Mouse (Mus musculus) forebrain, embryonic 10.5 days (tissue): ENCODE data around the gene Garnl3. TPM values are rescaled to one million over a fixed set of nuclear protein-coding genes. Genes with fewer than 3 reads are reported as not detected.
A peak's percentile ranks its signal among the peaks of the same experiment; 100 is the strongest.

Experiments
- DNase-seq: peaks from one replicate; pipeline ENCODE4 v3.0.0-alpha.2; 2017; ENCODE audit warnings: low spot score; ENCODE audit errors: extremely low spot score
- H3K27ac ChIP-seq: fragments of 300-500 bp; sonication (generic); 2 replicates; pipeline ENCODE4 v1.5.1; 2016; ENCODE audit warnings: mild to moderate bottlenecking
- H3K27me3 ChIP-seq: fragments of 300-500 bp; sonication (generic); 2 replicates; pipeline ENCODE4 v1.6.1; 2016; ENCODE audit warnings: mild to moderate bottlenecking; ENCODE audit not compliant: poor library complexity, severe bottlenecking
- H3K36me3 ChIP-seq: fragments of 300-500 bp; sonication (generic); replicated peaks from 2 replicates; pipeline ENCODE4 v1.6.1; 2016; ENCODE audit warnings: mild to moderate bottlenecking, moderate library complexity
- H3K4me1 ChIP-seq: fragments of 300-500 bp; sonication (generic); 2 replicates; pipeline ENCODE4 v1.6.1; 2016
- H3K4me3 ChIP-seq: fragments of 300-500 bp; sonication (generic); 2 replicates; pipeline ENCODE4 v1.5.1; 2016; ENCODE audit warnings: mild to moderate bottlenecking, moderate library complexity
- H3K9me3 ChIP-seq: fragments of 300-500 bp; sonication (generic); 2 replicates; pipeline ENCODE4 v1.6.1; 2016; ENCODE audit warnings: mild to moderate bottlenecking, moderate library complexity
- WGBS: fragments of 180-500 bp; shearing (Covaris S2); methylation state at CpG from one replicate; pipeline ENCODE4 v1.1.7; 2016; 5-methylcytosine and 5-hydroxymethylcytosine counted together
- polyA plus RNA-seq: library from polyadenylated mRNA; unstranded; fragments of >200 nt; fragmentation: Nextera tagmentation; extraction: Ambion mirVana; gene quantifications from 2 replicates; pipeline ENCODE4 v1.2.1, GENCODE M21; 2016

Garnl3 gene
- polyA plus RNA-seq, 1 experiment from 2014 or later = 9.1 TPM

DNA sequence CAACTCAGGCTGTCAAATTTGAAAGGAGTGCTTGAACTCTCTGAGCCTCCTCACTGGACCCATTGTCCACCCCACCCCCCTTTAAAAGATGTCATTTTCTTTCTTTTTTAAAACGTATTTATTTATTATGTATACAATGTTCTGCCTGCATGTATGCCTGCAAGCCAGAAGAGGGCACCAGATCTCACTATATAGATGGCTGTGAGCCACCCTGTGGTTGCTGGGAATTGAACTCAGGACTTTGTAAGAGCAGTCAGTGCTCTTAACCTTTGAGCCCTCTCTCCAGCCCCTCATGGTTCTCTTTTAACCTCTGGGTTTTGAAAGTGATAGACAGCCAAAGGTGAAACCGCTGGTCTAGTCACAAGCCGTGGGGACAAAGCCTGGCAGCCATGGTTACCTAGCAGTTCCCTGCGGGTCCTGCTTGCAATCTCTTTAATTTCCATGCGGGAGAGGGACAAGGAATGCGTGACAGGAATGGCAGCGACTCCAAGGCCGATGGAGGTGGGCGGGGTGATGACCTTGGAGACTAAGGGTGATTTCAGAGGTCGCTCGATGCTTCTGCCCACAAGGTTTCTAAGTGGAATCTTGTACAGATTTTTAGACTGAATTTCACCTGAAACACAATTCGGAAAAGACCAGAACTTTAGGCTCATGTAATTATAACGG, 141.2 kb downstream of the Garnl3 start:
- no peaks in the 10 kb centered on the region for H3K9me3 ChIP-seq
- no peaks in the 10 kb centered on the region for H3K36me3 ChIP-seq
- no peaks in the 10 kb centered on the region for H3K4me1 ChIP-seq
- DNase-seq = no peak
- WGBS = 61% methylated on average over 13 of the region's 13 CpGs
- no peaks in the 10 kb centered on the region for H3K27me3 ChIP-seq
- no peak overlapping the region for H3K4me3 ChIP-seq
- no peak overlapping the region for H3K27ac ChIP-seq

GRCm38 (mm10) chr2:32989376-32989775, 142.1 kb downstream of the Garnl3 start:
- Histone ChIP-seq H3K27ac (no peak overlapping the region), H3K36me3 (no peaks in the 10 kb centered on the region), H3K27me3 (no peaks in the 10 kb centered on the region), H3K4me3 (no peak overlapping the region), H3K9me3 (no peaks in the 10 kb centered on the region), H3K4me1 (no peaks in the 10 kb centered on the region)
- no peak for DNase-seq
- 88% methylated on average over 3 of the region's 3 CpGs for WGBS

DNA sequence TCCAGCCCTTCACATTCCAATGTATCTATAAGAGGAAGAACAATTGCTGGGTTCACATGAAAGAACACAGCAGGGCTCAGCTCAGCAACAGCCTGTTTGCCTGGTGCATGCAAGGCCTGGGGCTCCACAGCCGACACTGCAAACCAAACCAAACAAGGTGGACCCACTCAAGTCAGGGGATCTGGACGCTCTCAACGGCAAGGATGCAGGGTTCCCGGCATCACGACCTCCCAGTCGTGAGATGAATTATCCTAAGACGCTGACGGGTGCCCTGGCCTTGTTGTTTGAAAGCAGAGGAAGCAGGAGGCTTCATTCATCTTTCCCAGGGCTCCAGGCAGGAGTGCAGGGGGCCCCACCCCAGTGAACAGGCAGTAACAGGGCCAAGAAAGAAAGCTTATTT, 145.6 kb downstream of the Garnl3 start:
- peaks cover 3% of the 10 kb centered on the region; the same call in 1 of the 2 replicates for H3K27me3 ChIP-seq
- no peaks in the 10 kb centered on the region for H3K9me3 ChIP-seq
- no peak overlapping the region for H3K27ac ChIP-seq
- 81% methylated on average over 8 of the region's 8 CpGs for WGBS
- no peaks in the 10 kb centered on the region for H3K36me3 ChIP-seq
- H3K4me1 ChIP-seq = peaks cover 19% of the 10 kb centered on the region
- no peak for DNase-seq
- no peak overlapping the region for H3K4me3 ChIP-seq

GRCm38 (mm10) chr2:32983617-32984016, 147.8 kb downstream of the Garnl3 start:
- Histone ChIP-seq H3K4me3 (no peak overlapping the region), H3K27me3 (peaks cover 7% of the 10 kb centered on the region; the same call in 1 of the 2 replicates), H3K27ac (no peak overlapping the region), H3K9me3 (no peaks in the 10 kb centered on the region), H3K36me3 (no peaks in the 10 kb centered on the region), H3K4me1 (peaks cover 24% of the 10 kb centered on the region)
- no peak for DNase-seq
- 59% methylated on average over 6 of the region's 6 CpGs for WGBS

GRCm38 (mm10) chr2:32982700-32983099, 148.8 kb downstream of the Garnl3 start:
- Histone ChIP-seq H3K4me1 (peaks cover 24% of the 10 kb centered on the region), H3K27ac (no peak overlapping the region), H3K9me3 (no peaks in the 10 kb centered on the region), H3K36me3 (no peaks in the 10 kb centered on the region), H3K27me3 (peaks cover 7% of the 10 kb centered on the region; the same call in 1 of the 2 replicates), H3K4me3 (peak overlapping the region; percentile 78)
- DNase-seq = no peak
- 3% methylated on average over 4 of the region's 4 CpGs for WGBS

DNA sequence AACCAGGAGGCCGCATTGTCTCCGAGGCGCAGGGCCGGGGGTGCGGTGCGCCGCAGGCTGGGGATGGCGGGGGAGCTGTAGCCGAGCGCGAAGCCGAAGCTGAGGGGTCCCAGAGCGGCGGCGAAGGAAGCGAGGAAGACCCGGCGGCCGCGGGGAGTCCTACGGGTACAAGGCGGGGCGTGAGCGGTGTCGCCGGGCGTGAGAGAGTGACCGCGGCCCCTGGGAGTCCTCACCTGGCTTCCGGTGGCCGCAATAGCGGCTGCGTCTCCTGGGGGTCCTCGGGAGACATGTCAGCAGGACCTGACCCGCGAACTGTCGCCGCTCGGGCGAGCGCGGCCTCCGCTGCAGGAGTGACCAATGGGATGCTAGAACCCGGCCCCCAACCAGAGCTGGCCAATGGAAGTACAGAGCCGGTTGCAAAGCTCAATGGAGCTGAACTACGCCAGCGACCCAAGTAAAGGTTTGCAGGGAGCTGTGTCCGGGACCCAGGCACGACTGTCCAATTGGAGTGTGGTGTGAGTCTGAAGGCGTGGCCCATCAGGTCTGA, 149.7 kb downstream of the Garnl3 start, which contains the start of gene Slc2a8:
Gene Slc2a8 (minus strand): TSS at position 359 of the 547 bp plus-strand sequence.
- no peaks in the 10 kb centered on the region for H3K9me3 ChIP-seq
- peaks cover 7% of the 10 kb centered on the region; the same call in 1 of the 2 replicates for H3K27me3 ChIP-seq
- peak within 1 kb of the TSS; percentile 86 for H3K27ac ChIP-seq
- H3K4me3 ChIP-seq = peak within 1 kb of the TSS; percentile 78
- under 1% methylated on average over 50 of the region's 50 CpGs for WGBS
- H3K4me1 ChIP-seq = peaks cover 24% of the 10 kb centered on the region
- peak; percentile 95 for DNase-seq
- H3K36me3 ChIP-seq = no peaks in the 10 kb centered on the region

- H3K4me1 ChIP-seq = peaks cover 24% of the 10 kb centered on the region
- H3K4me3 ChIP-seq = peak overlapping the region; percentile 78
- no peak for DNase-seq
- WGBS = 1% methylated on average over 23 of the region's 23 CpGs
- H3K27me3 ChIP-seq = peaks cover 7% of the 10 kb centered on the region; the same call in 1 of the 2 replicates
- H3K27ac ChIP-seq = peak overlapping the region; percentile 86
- H3K36me3 ChIP-seq = 0 out of 2 replicates have a peak, but pooled peaks cover under 1% of the 10 kb centered on the region
- H3K9me3 ChIP-seq = no peaks in the 10 kb centered on the region
These were observed 150.2 kb downstream of the Garnl3 start for GRCm38 (mm10) chr2:32981281-32981680.

DNA sequence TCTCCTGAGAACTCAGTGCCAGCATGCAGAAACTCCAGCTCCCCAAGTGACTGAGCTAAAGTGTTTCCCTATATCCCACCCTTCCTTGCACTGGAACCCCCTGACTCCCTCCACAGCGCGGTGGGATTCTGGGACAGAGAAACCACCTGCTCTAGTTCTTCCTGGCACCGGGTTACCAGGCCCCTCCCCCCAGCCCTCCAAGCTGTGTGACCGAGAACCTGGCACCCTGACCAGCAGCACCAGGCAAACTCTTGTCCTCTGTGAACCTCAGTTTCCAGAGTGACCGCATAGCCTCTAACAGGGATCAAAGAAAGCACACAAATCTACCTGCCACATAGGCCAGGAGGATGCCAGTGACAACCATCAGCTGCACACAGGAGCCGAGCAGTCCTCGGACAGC, 151.8 kb downstream of the Garnl3 start:
- Histone ChIP-seq H3K4me1 (peaks cover 27% of the 10 kb centered on the region), H3K27me3 (peaks cover 7% of the 10 kb centered on the region; the same call in 1 of the 2 replicates), H3K36me3 (peaks cover 11% of the 10 kb centered on the region), H3K9me3 (no peaks in the 10 kb centered on the region), H3K4me3 (no peak overlapping the region), H3K27ac (no peak overlapping the region)
- 88% methylated on average over 7 of the region's 7 CpGs for WGBS
- DNase-seq = no peak

GRCm38 (mm10) chr2:32978675-32979074, 152.8 kb downstream of the Garnl3 start:
- no peak overlapping the region for H3K27ac ChIP-seq
- WGBS = 85% methylated on average over 3 of the region's 3 CpGs
- no peak for DNase-seq
- peaks cover 21% of the 10 kb centered on the region for H3K36me3 ChIP-seq
- peaks cover 27% of the 10 kb centered on the region for H3K4me1 ChIP-seq
- no peaks in the 10 kb centered on the region for H3K9me3 ChIP-seq
- H3K4me3 ChIP-seq = no peak overlapping the region
- peaks cover 7% of the 10 kb centered on the region; the same call in 1 of the 2 replicates for H3K27me3 ChIP-seq

DNA sequence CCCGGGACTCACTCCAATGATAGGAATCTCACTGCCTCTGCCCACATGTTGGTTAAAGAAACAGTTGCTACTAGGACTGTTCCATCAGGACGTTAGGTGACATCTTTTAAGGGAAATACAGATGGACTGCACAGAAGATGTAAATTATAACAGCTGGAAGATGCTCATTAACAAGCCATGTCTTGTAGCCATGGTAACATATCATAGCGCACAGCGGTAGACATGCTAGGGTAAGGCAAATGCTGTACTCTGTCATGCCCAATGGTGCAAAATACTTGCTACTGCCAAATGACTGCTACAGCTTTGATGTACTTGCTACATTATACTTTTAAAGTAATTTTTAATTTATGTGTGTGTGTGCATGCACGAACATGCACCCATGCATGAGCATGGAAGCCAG, 154.3 kb downstream of the Garnl3 start:
- peaks cover 17% of the 10 kb centered on the region for H3K4me1 ChIP-seq
- H3K4me3 ChIP-seq = no peak overlapping the region
- H3K27ac ChIP-seq = no peak overlapping the region
- peaks cover 7% of the 10 kb centered on the region; the same call in 1 of the 2 replicates for H3K27me3 ChIP-seq
- 90% methylated on average over 5 of the region's 5 CpGs for WGBS
- no peak for DNase-seq
- H3K36me3 ChIP-seq = peaks cover 30% of the 10 kb centered on the region
- no peaks in the 10 kb centered on the region for H3K9me3 ChIP-seq

DNA sequence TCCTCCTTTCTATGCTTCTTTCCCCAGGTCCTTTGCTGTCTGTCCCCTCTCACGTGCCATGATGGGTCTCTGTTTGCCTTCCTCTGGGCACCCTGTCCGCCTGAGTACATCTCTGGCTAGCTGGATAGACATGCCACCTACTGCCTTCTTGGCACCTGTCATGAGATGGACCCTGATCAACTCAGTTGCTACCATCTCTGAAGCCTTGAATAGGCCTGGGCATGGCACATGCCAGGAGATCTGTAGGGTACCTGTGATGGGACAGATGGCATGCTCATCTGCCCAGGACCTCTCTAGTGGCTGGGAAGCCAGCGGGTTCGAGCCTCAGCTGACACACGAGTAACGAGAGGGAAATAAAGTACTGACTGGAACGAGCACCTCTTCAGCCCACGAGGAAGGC, 157.2 kb downstream of the Garnl3 start:
- no peak overlapping the region for H3K4me3 ChIP-seq
- H3K4me1 ChIP-seq = peaks cover 10% of the 10 kb centered on the region
- H3K36me3 ChIP-seq = peaks cover 30% of the 10 kb centered on the region
- 92% methylated on average over 8 of the region's 8 CpGs for WGBS
- no peak for DNase-seq
- H3K27me3 ChIP-seq = no peaks in the 10 kb centered on the region
- no peaks in the 10 kb centered on the region for H3K9me3 ChIP-seq
- H3K27ac ChIP-seq = no peak overlapping the region

DNA sequence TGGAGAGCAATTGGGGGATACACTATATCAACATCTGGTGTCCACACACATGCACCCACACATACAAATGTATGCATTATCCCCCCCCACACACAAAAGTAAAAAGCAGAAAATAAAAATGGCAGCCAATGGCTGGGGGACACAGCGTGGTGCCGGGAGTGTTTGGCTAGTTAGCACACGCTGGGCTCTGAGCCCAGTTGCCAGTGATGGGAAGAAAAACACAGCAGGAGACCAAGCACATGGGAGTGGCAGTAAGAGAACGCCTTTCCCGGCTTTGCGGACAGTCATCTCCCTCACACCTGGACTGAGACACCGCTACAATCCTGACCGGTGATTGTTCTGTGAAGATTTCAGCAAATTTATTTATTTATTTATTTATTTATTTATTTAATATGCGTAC, 160.2 kb downstream of the Garnl3 start:
- Histone ChIP-seq H3K36me3 (peaks cover 29% of the 10 kb centered on the region), H3K27me3 (no peaks in the 10 kb centered on the region), H3K9me3 (no peaks in the 10 kb centered on the region), H3K4me1 (peaks cover 32% of the 10 kb centered on the region), H3K4me3 (no peak overlapping the region), H3K27ac (no peak overlapping the region)
- WGBS = 35% methylated on average over 9 of the region's 9 CpGs
- no peak for DNase-seq

DNA sequence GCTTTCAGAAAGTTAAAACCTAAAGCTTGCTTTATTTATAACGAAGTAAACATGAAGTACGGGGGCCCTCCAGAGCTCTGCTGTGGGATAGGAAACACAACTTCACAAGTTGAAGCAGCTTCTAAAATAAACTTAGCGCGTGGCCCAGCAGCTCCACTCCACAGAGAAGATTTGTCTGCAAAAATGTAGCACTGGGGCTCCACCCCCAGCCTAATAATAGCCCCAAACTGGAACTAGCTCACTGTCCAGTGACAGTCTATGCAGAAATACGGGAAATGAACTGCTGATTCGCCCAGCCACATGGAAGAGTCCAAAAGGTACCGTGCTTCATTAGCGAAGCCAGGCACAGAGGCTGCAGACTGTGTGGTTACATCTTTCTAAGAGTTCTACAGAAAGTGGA, 162.1 kb downstream of the Garnl3 start:
- Histone ChIP-seq H3K4me1 (peaks cover 45% of the 10 kb centered on the region), H3K4me3 (no peak overlapping the region), H3K27me3 (no peaks in the 10 kb centered on the region), H3K36me3 (peaks cover 24% of the 10 kb centered on the region), H3K9me3 (no peaks in the 10 kb centered on the region), H3K27ac (no peak overlapping the region)
- WGBS = 90% methylated on average over 8 of the region's 8 CpGs
- DNase-seq = no peak
